Mouse (Mus musculus) spleen, adult 2 months (tissue): ENCODE measurements around the gene Cnot11. TPM values are rescaled to one million over a fixed set of nuclear protein-coding genes. Genes with fewer than 3 reads are reported as not detected.

Experiments
- DNase-seq, 2 experiments: peaks; one replicate each; pipeline versions ENCODE4 v3.0.0 to v3.0.0-alpha.2; 2012 to 2021; ENCODE audit warnings: low spot score in 2 of 2, low read depth in 1 of 2
- H3K27ac ChIP-seq: fragments of 200-500 bp; 2 replicates; pipeline ENCODE4 v1.5.1; 2012; ENCODE audit warnings: low read length, inconsistent platforms; ENCODE audit not compliant: insufficient read depth
- H3K27me3 ChIP-seq: fragments of 200-500 bp; 2 replicates; pipeline ENCODE4 v1.6.1; 2012; ENCODE audit warnings: mild to moderate bottlenecking, moderate library complexity, low read length, inconsistent platforms; ENCODE audit not compliant: control insufficient read depth, insufficient read depth
- H3K36me3 ChIP-seq: fragments of 200-500 bp; 2 replicates; pipeline ENCODE4 v1.6.1; 2012; ENCODE audit warnings: mild to moderate bottlenecking, low read length, inconsistent platforms; ENCODE audit not compliant: control insufficient read depth, insufficient read depth
- H3K4me1 ChIP-seq: fragments of 200-500 bp; 2 replicates; pipeline ENCODE4 v1.6.1; 2011; ENCODE audit warnings: inconsistent platforms; ENCODE audit not compliant: control insufficient read depth, insufficient read depth, insufficient read length
- H3K4me3 ChIP-seq: fragments of 200-500 bp; 2 replicates; pipeline ENCODE4 v1.5.1; 2011; ENCODE audit warnings: mild to moderate bottlenecking, inconsistent platforms; ENCODE audit not compliant: insufficient read depth, insufficient read length; ENCODE audit errors: extremely low read depth
- CTCF ChIP-seq: fragments of 200-500 bp; IDR thresholded peaks from 2 replicates; pipeline ENCODE4 v1.5.1; 2011; ENCODE audit warnings: mild to moderate bottlenecking, inconsistent platforms; ENCODE audit not compliant: insufficient read depth, insufficient read length, insufficient replicate concordance; ENCODE audit errors: extremely low read depth
- POLR2A ChIP-seq: fragments of 200-500 bp; IDR thresholded peaks from 2 replicates; pipeline ENCODE4 v1.6.1; 2011; ENCODE audit warnings: low read depth, low read length, inconsistent platforms
- WGBS: fragments of 180-500 bp; shearing (Covaris S2); methylation state at CpG from one replicate; pipeline ENCODE4 v1.1.7; 2018; 5-methylcytosine and 5-hydroxymethylcytosine counted together
- polyA plus RNA-seq: library from polyadenylated mRNA; depleted of rRNA; stranded (reverse); fragments of >200 nt; gene quantifications from 2 replicates; pipeline ENCODE4 v1.2.3, GENCODE M21; 2012

The Cnot11 gene
- polyA plus RNA-seq, 1 experiment: 11.2 TPM

GRCm38 (mm10) chr1:39559009-39559408 is 24.2 kb downstream of the Cnot11 start:
- H3K27me3 ChIP-seq: no peaks in the 10 kb centered on the region
- WGBS: 51% methylated on average over 2 of the region's 2 CpGs
- H3K4me1 ChIP-seq: no peaks in the 10 kb centered on the region; the same call in 1 of the 2 replicates
- no peak overlapping the region for H3K4me3 ChIP-seq
- H3K27ac ChIP-seq: no peak overlapping the region
- no peak for TF ChIP-seq POLR2A
- TF ChIP-seq CTCF: no peak
- DNase-seq: no peak
- peaks cover 9% of the 10 kb centered on the region for H3K36me3 ChIP-seq

GRCm38 (mm10) chr1:39561920-39562319 is 27.1 kb downstream of the Cnot11 start:
- TF ChIP-seq POLR2A (no peak), CTCF (no peak)
- Histone ChIP-seq H3K36me3 (peaks cover 6% of the 10 kb centered on the region), H3K4me1 (no peaks in the 10 kb centered on the region), H3K4me3 (no peak overlapping the region), H3K27ac (no peak overlapping the region), H3K27me3 (no peaks in the 10 kb centered on the region)
- WGBS: 71% methylated on average over 1 of the region's 1 CpGs
- DNase-seq: no peak

DNA sequence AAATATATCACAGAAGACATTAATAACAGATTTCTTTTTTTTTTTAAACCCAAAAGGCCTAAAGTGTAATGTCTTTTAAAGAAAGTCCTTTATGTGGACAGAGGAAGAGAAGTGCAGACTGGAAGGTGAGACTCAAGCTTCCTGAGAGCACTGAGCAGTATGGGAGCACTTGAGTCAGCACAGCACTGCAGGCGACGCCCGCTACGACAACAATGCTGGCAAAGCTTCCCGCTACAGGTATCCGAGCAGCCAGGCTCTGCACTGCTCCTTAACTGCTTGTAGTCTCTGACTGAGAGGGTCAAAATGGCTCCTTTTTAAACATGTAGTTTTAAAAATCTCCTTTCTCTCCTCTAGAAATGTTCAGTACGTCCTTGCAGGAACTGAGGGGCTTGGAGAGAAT is 28.4 kb downstream of the Cnot11 start:
- no peak for DNase-seq
- WGBS: 95% methylated on average over 7 of the region's 7 CpGs
- Histone ChIP-seq H3K36me3 (peaks cover 6% of the 10 kb centered on the region), H3K4me3 (no peak overlapping the region), H3K4me1 (no peaks in the 10 kb centered on the region), H3K27ac (no peak overlapping the region), H3K27me3 (no peaks in the 10 kb centered on the region)
- TF ChIP-seq POLR2A (no peak), CTCF (no peak)

GRCm38 (mm10) chr1:39564603-39565002 is 29.8 kb downstream of the Cnot11 start:
- Histone ChIP-seq H3K27me3 (no peaks in the 10 kb centered on the region), H3K4me3 (no peak overlapping the region), H3K36me3 (peaks cover 6% of the 10 kb centered on the region), H3K27ac (no peak overlapping the region), H3K4me1 (no peaks in the 10 kb centered on the region)
- 91% methylated on average over 3 of the region's 3 CpGs for WGBS
- DNase-seq: no peak
- TF ChIP-seq POLR2A (no peak), CTCF (no peak)

DNA sequence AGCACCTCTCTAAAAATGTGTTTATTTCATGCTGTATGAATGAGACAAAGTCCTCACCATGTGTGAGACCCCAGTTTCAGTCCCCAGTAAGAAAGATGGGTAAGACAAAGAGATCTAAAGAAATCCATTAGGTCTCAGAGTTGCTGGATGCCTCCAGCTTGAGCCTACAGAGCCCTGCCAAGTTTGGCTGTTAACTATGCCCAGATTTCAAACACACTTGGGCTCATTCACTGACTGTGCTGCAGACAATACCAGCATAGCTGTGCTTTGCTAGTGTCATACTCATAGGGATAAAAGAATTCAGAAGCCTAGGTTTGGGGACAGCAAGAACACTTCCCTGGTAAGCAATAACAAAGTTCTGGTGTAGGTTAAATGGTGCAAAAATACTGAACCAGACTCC is 33.3 kb downstream of the Cnot11 start:
- H3K4me1 ChIP-seq: no peaks in the 10 kb centered on the region

GRCm38 (mm10) chr1:39571653-39572052 is 36.9 kb downstream of the Cnot11 start:
- Histone ChIP-seq H3K27ac (no peak overlapping the region), H3K4me1 (peaks cover 3% of the 10 kb centered on the region; the same call in 1 of the 2 replicates), H3K4me3 (no peak overlapping the region), H3K36me3 (no peaks in the 10 kb centered on the region), H3K27me3 (no peaks in the 10 kb centered on the region)
- TF ChIP-seq POLR2A (no peak), CTCF (no peak)
- DNase-seq: no peak
- 53% methylated on average over 6 of the region's 6 CpGs for WGBS

More for the DNA sequence above, 33.3 kb downstream of the Cnot11 start:
- no peaks in the 10 kb centered on the region for H3K27me3 ChIP-seq
- TF ChIP-seq CTCF: no peak
- TF ChIP-seq POLR2A: no peak
- no peak overlapping the region for H3K4me3 ChIP-seq
- DNase-seq: no peak
- H3K27ac ChIP-seq: no peak overlapping the region
- peaks cover 4% of the 10 kb centered on the region for H3K36me3 ChIP-seq

GRCm38 (mm10) chr1:39573890-39574289 is 39.1 kb downstream of the Cnot11 start:
- Histone ChIP-seq H3K4me1 (peaks cover 3% of the 10 kb centered on the region; the same call in 1 of the 2 replicates), H3K27me3 (no peaks in the 10 kb centered on the region), H3K4me3 (no peak overlapping the region), H3K36me3 (no peaks in the 10 kb centered on the region), H3K27ac (no peak overlapping the region)
- TF ChIP-seq POLR2A: no peak
- no peak for TF ChIP-seq CTCF
- DNase-seq: no peak
- 86% methylated on average over 7 of the region's 7 CpGs for WGBS
